ENCODE assay signal across 8 mouse cellular contexts in genomic region chr6:72277508-72278166, GRCm38 (mm10). TPM values are rescaled to one million over a fixed set of nuclear protein-coding genes. Genes with fewer than 3 reads are reported as not detected.
A peak's percentile ranks its signal among the peaks of the same experiment; 100 is the strongest.
DNase-seq lines count a peak whose midpoint lies in the region; ATAC-seq and TF ChIP-seq lines count a peak whose summit lies in the region.

No protein-coding gene starts in this region.

- H3K4me1 ChIP-seq in forebrain, embryonic 10.5 days: no peaks in the 10 kb centered on the region; the same call in 1 of the 2 replicates
- no peaks in the 10 kb centered on the region for H3K4me1 ChIP-seq in forebrain, postnatal 0 days (ENCODE audit: insufficient read depth)
- H3K4me1 ChIP-seq in brown adipose tissue, adult 24 weeks (ENCODE audit: control insufficient read depth, insufficient read depth, insufficient read length, low read length): peaks cover 8% of the 10 kb centered on the region
- peaks cover 40% of the 10 kb centered on the region for H3K4me1 ChIP-seq in lung, embryonic 16.5 days (replicated peaks; ENCODE audit: control insufficient read depth, insufficient read depth, low read length)

- no peaks in the 10 kb centered on the region for H3K9me3 ChIP-seq in forebrain, embryonic 10.5 days
- H3K9me3 ChIP-seq in forebrain, postnatal 0 days (ENCODE audit: low read length): no peaks in the 10 kb centered on the region
- H3K9me3 ChIP-seq in lung, embryonic 16.5 days (ENCODE audit: control insufficient read depth, low read length): no peaks in the 10 kb centered on the region; the same call in 1 of the 2 replicates

- H3K27ac ChIP-seq in forebrain, embryonic 10.5 days: peak overlapping the region; percentile 64
- H3K27ac ChIP-seq in forebrain, postnatal 0 days (ENCODE audit: low read depth, low read length): no peak overlapping the region
- H3K27ac ChIP-seq in brown adipose tissue, adult 24 weeks (replicated peaks; ENCODE audit: low read depth, low read length): peak overlapping the region; percentile 100
- H3K27ac ChIP-seq in lung, embryonic 16.5 days (ENCODE audit: low read length): peak overlapping the region; percentile 99

- no peak overlapping the region for H3K4me3 ChIP-seq in forebrain, embryonic 10.5 days
- no peak overlapping the region for H3K4me3 ChIP-seq in forebrain, postnatal 0 days (ENCODE audit: low read depth, low read length)
- no peak overlapping the region for H3K4me3 ChIP-seq in brown adipose tissue, adult 24 weeks (ENCODE audit: insufficient read depth, low read depth, low read length)
- no peak overlapping the region for H3K4me3 ChIP-seq in lung, embryonic 16.5 days (ENCODE audit: low read length)

- TF ChIP-seq CTCF in forebrain, postnatal 0 days (IDR thresholded peaks at IDR 0.05; ENCODE audit: low read depth): no peak

- H3K27me3 ChIP-seq in forebrain, embryonic 10.5 days (ENCODE audit: poor library complexity, severe bottlenecking): no peaks in the 10 kb centered on the region
- H3K27me3 ChIP-seq in forebrain, postnatal 0 days (ENCODE audit: insufficient read depth, low read length): no peaks in the 10 kb centered on the region
- H3K27me3 ChIP-seq in lung, embryonic 16.5 days (ENCODE audit: control insufficient read depth, insufficient read depth, low read depth, low read length): no peaks in the 10 kb centered on the region

- no peak overlapping the region for H3K9ac ChIP-seq in forebrain, postnatal 0 days
- peak overlapping the region; percentile 57 for H3K9ac ChIP-seq in lung, embryonic 16.5 days (ENCODE audit: low read length)

- no peak for DNase-seq in forebrain, embryonic 10.5 days (ENCODE audit: extremely low spot score, low spot score)
- DNase-seq in forebrain, postnatal 0 days: no peak
- DNase-seq in kidney, adult 18-20 months: peak; percentile 23
- no peak for DNase-seq in urinary bladder, adult 2 months (ENCODE audit: low spot score)
- no peak for DNase-seq in thymus, postnatal 0 days (ENCODE audit: low spot score)
- no peak for DNase-seq in layer of hippocampus, postnatal 36 days

- ATAC-seq in forebrain, postnatal 0 days: no peak
- ATAC-seq in lung, embryonic 16.5 days (ENCODE audit: low read depth): peak; percentile 53; the same call in 1 of the 2 replicates

- WGBS in forebrain, embryonic 10.5 days: 85% methylated on average over 9 of the region's 9 CpGs
- 76% methylated on average over 9 of the region's 9 CpGs for WGBS in forebrain, postnatal 0 days
- WGBS in lung, embryonic 16.5 days: 49% methylated on average over 9 of the region's 9 CpGs

- H3K36me3 ChIP-seq in forebrain, embryonic 10.5 days (replicated peaks): no peaks in the 10 kb centered on the region
- H3K36me3 ChIP-seq in forebrain, postnatal 0 days (ENCODE audit: insufficient read depth): no peaks in the 10 kb centered on the region
- H3K36me3 ChIP-seq in lung, embryonic 16.5 days (ENCODE audit: control insufficient read depth, insufficient read depth, low read length): no peaks in the 10 kb centered on the region

- no peak overlapping the region for H3K4me2 ChIP-seq in forebrain, postnatal 0 days (ENCODE audit: low read depth)
- 0 out of 2 replicates have a peak overlapping the region, but pooled peaks have one; percentile 6 for H3K4me2 ChIP-seq in lung, embryonic 16.5 days (ENCODE audit: low read depth, low read length)

RNA-seq across cellular contexts. Expression of gene Sftpb, which starts 26.8 kb away (rescaled TPM):
- polyA plus RNA-seq in forebrain, embryonic 10.5 days (2016; fragmentation: Nextera tagmentation; extraction: Ambion mirVana): not detected in 2 replicates
- total RNA-seq in forebrain, postnatal 0 days (2014; rRNA removed): not detected in 2 replicates
- polyA plus RNA-seq in forebrain, postnatal 0 days (2015; fragmentation: Nextera tagmentation; extraction: Ambion mirVana): 0.16 and 0.21 TPM in 2 replicates
- not detected in 2 replicates for polyA plus RNA-seq in brown adipose tissue, adult 24 weeks (2012; ENCODE audit: insufficient read depth, insufficient read length, missing spikeins)
- 275 and 324 TPM in 2 replicates for polyA plus RNA-seq in lung, embryonic 16.5 days (2015; fragmentation: Nextera tagmentation; extraction: Ambion mirVana)
- not detected in 2 replicates for polyA plus RNA-seq in urinary bladder, adult 2 months (2012; rRNA removed)
- 0.21 TPM in 1 of 2 replicates, not detected in the other for polyA plus RNA-seq in thymus, postnatal 0 days (2015; fragmentation: Nextera tagmentation; extraction: Ambion mirVana)
- total RNA-seq in layer of hippocampus, postnatal 36 days (2021): not detected

RNA-seq across cellular contexts. Expression of gene Atoh8, which starts 42.3 kb away (rescaled TPM):
- 11.2 and 11.5 TPM in 2 replicates for polyA plus RNA-seq in forebrain, embryonic 10.5 days (2016; fragmentation: Nextera tagmentation; extraction: Ambion mirVana)
- 2.6 and 6.9 TPM in 2 replicates for total RNA-seq in forebrain, postnatal 0 days (2014; rRNA removed)
- polyA plus RNA-seq in forebrain, postnatal 0 days (2015; fragmentation: Nextera tagmentation; extraction: Ambion mirVana): 3.9 TPM in 2 replicates
- 1.9 and 4.3 TPM in 2 replicates for polyA plus RNA-seq in brown adipose tissue, adult 24 weeks (2012; ENCODE audit: insufficient read depth, insufficient read length, missing spikeins)
- 32.2 and 35.3 TPM in 2 replicates for polyA plus RNA-seq in lung, embryonic 16.5 days (2015; fragmentation: Nextera tagmentation; extraction: Ambion mirVana)
- 20.2 and 24.1 TPM in 2 replicates for polyA plus RNA-seq in urinary bladder, adult 2 months (2012; rRNA removed)
- polyA plus RNA-seq in thymus, postnatal 0 days (2015; fragmentation: Nextera tagmentation; extraction: Ambion mirVana): 2.1 and 3.9 TPM in 2 replicates
- 1 to 10 TPM; 2.2 to 3.4 TPM for total RNA-seq in layer of hippocampus, postnatal 36 days (2021)

Comparison
In these comparisons a context has a peak if more than half of its experiments do, and no peak if none do; other contexts are left out.
1. RNA of gene Sftpb, which starts 26.8 kb away (polyA plus RNA-seq): 275 to 324 TPM in lung, embryonic 16.5 days; 0.16 to 0.21 TPM in forebrain, postnatal 0 days, 0.21 TPM in thymus, postnatal 0 days, not detected in forebrain, embryonic 10.5 days, not detected in brown adipose tissue, adult 24 weeks and not detected in urinary bladder, adult 2 months; every median in the first group is over 100 times any median in the second.